ENCODE assay signal across 20 mouse cellular contexts in the genomic region with DNA sequence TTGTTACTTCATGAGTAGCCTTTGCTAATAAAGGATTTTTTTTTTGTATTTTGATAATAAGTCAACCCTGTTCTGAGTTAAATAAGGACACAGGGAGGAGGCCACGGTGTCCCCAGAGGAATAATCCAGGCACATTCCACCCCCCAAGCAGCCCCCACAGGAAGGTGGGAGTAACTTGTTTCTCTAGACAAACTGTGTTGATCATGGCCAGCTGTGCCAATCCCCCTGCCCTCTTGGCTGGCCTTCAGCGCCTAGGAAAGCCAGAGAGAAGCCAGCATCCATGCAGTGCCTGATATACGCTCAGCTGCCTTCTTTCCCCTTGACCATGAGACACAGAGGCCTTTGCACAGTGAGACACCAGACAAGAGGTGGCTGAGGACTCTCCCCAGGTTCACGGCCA. TPM values are rescaled to one million over a fixed set of nuclear protein-coding genes. Genes with fewer than 3 reads are reported as not detected.
DNase-seq lines count a peak whose midpoint lies in the region; TF ChIP-seq lines count a peak whose summit lies in the region.
"Had no signal": no experiment of that assay in that cellular context is flagged by ENCODE, and none has a peak within 500 bp of the region (broad histone marks: within the 10 kb centered on the region; RNA-seq: fewer than 3 reads in every experiment).

No protein-coding gene starts in this region.

- no peak overlapping the region for H3K4me3 ChIP-seq in gastrocnemius, adult 2 months
- H3K4me3 ChIP-seq: embryonic facial prominence, embryonic 12.5 days; embryonic facial prominence, embryonic 15.5 days; heart, adult 2 months; heart, embryonic 10.5 days; hindbrain, embryonic 12.5 days; hindbrain, embryonic 15.5 days had no signal

- intact Hi-C loops in gastrocnemius, adult 2 months (cut with DNase I) = no loop called here

- peak; percentile 37 for DNase-seq in adrenal gland, postnatal 10 days
- no peak for DNase-seq in adrenal gland, adult 18-20 months (ENCODE audit: low spot score in 2 of 2)
- DNase-seq in kidney, postnatal 4 days = peak; percentile 23 to 43
- DNase-seq in kidney, postnatal 14 days = no peak
- peak; percentile 33 for DNase-seq in adipocyte (ENCODE audit: low spot score)
- DNase-seq in testis, postnatal 14 days (ENCODE audit: low spot score) = peak; percentile 87
- no peak for DNase-seq in gastrocnemius, adult 2 months
- DNase-seq: adrenal gland, adult 2 months; cerebellum, adult 11 months; cerebellum, adult 2 months; cerebellum, adult 9-11 months; cerebellum, postnatal 25 days; forebrain, postnatal 0 days; gastrocnemius, postnatal 25 days; heart, adult 2 months had no signal

- no peak for TF ChIP-seq CTCF in gastrocnemius, adult 2 months (IDR thresholded peaks at IDR 0.05)

- no peak overlapping the region for H3K27ac ChIP-seq in gastrocnemius, adult 2 months
- H3K27ac ChIP-seq: embryonic facial prominence, embryonic 12.5 days; embryonic facial prominence, embryonic 15.5 days; heart, adult 2 months; heart, embryonic 10.5 days; hindbrain, embryonic 12.5 days; hindbrain, embryonic 15.5 days had no signal

RNA-seq across cellular contexts. Expression of gene F5, which starts 47.9 kb away (rescaled TPM):
- 10 to 100 TPM; 25.2 to 49.6 TPM for total RNA-seq in adrenal gland, postnatal 10 days (2021)
- total RNA-seq in adrenal gland, adult 18-20 months (2021) = 1 to 10 TPM; 1.7 to 4.5 TPM
- under 1 TPM; 0.05 to 0.08 TPM for total RNA-seq in gastrocnemius, adult 2 months (2021)

RNA-seq across cellular contexts. Expression of gene Slc19a2, which starts 49.3 kb away (rescaled TPM):
- total RNA-seq in adrenal gland, postnatal 10 days (2021) = 10 to 100 TPM; 16.4 to 19.2 TPM
- 10 to 100 TPM; 17.0 to 30.0 TPM for total RNA-seq in adrenal gland, adult 18-20 months (2021)
- total RNA-seq in gastrocnemius, adult 2 months (2021) = 1 to 10 TPM; 2.6 to 2.8 TPM

Comparison
In these comparisons a context has a peak if more than half of its experiments do, and no peak if none do; other contexts are left out.
1. DNase-seq: peak in adrenal gland, postnatal 10 days (single experiment), kidney, postnatal 4 days (2 of 2), adipocyte (single experiment) and testis, postnatal 14 days (single experiment); none in adrenal gland, adult 18-20 months (0 of 2), kidney, postnatal 14 days (single experiment) and gastrocnemius, adult 2 months (single experiment).
2. RNA of gene F5, which starts 47.9 kb away (total RNA-seq): 25.2 to 49.6 TPM in adrenal gland, postnatal 10 days; 1.7 to 4.5 TPM in adrenal gland, adult 18-20 months and 0.05 to 0.08 TPM in gastrocnemius, adult 2 months; every median in the first group is over 4 times any median in the second.
3. RNA of gene Slc19a2, which starts 49.3 kb away (total RNA-seq): 17.0 to 30.0 TPM in adrenal gland, adult 18-20 months and 16.4 to 19.2 TPM in adrenal gland, postnatal 10 days; 2.6 to 2.8 TPM in gastrocnemius, adult 2 months; every median in the first group is over 4 times any median in the second.